Mouse (Mus musculus) layer of hippocampus, adult 9-10 months (tissue): ENCODE results near the gene Calcrl.

ENCODE experiments used
- DNase-seq: peaks from one replicate; pipeline ENCODE4 v3.0.0; 2022; ENCODE audit warnings: low spot score

Calcrl gene

DNA sequence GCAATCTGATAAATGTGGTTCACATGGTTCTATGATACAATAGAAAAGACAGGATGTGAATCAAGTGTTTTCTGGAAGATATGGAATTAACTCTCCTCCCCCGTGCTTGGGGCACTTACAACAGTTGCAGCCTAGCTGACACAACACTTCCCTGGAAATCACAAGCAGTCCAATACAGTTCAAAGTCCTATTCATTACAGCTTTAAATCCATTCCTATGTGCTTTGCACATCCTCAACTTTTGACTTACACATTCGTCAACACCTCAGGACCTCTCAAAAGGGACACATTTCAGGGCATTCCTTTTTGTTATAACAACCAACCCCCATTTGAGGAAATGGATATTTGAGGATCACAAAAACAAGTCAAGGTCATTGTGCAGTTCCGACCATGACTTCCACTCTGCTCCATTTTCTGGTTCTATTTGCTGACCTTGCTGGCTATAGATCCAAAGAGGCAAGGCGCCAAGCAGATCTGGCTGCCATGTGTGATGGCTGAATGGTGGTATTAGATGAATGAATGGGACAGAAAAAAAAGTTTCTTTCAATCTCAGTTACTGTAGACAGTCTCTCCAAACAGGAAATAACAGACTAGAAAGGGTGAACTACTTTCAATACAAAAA is 108.9 kb downstream of the Calcrl start:
- DNase-seq: no peak

GRCm38 (mm10) chr2:84296517-84296916 is 128.7 kb downstream of the Calcrl start:
- no peak for DNase-seq

DNA sequence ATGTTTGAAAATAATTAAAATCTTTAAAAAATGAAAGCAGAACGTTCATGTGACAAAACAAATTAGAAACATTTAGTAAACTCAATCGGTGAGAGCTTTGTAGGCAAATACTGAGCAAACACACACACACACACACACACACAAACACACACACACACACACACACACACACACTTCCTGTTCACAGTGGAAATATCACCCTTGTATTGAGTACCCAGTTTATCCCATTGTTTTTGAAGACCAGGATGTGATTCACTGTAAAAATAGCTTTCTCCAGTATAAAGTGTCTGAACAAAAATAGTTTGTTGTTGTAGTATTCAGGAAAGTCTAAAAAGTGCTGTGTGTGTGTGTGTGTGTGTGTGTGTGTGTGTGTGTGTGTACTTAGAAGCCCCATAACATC is 130.1 kb downstream of the Calcrl start:
- no peak for DNase-seq

- DNase-seq: no peak
Measured at GRCm38 (mm10) chr2:84294611-84295010, 130.6 kb downstream of the Calcrl start.

- no peak for DNase-seq
Measured at GRCm38 (mm10) chr2:84292351-84293000, 132.7 kb downstream of the Calcrl start.

- no peak for DNase-seq
Measured at GRCm38 (mm10) chr2:84288940-84289557, 136.2 kb downstream of the Calcrl start.
